Mouse (Mus musculus): ENCODE data around the gene Hagh.

Hagh gene

DNA sequence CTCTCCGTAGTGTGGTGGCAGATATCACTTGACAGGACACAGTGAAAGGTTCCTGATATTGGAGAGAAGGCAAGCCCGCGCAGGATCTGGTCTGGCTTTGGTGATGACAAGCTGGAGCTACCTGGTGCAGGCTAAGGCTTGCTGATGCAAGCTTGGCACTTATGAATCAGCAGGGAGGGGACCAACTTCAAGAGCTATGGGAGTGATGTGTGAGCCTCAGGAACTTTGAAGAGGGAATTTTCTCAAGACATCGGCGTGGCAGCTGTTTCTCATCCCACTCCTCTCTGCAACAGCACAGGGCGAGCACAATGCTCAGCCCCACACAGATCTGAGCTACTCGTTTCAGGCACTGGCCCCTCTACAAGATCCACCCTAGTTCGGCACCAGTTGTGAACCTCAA, at the start of gene Hagh:
Gene Hagh, plus strand, starts transcription at position 302 of the 400 bp plus-strand sequence.
- DNase-seq (ENCODE audit: low spot score in 2 of 2): no peak

DNA sequence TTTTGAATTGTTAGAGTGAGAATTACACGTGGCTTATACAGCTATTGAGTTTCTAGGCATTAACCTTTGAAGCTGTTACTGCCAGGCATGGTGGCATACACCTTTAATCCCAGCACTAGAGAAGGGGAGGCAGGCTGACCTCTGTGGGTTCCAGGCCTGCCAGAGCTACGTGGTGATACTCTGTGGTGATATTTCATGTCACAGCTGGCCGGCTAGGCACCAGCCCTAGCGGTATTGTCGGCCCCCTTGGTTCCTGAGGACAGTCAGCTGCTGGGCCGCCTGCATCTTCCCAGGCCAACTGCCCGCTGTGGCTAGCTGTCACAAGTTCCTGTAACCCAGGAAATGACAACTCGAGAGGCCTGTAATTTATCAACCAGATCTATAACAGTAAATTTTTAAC, 47.8 kb upstream of the Hagh start:
- DNase-seq (ENCODE audit: low spot score in 2 of 2): no peak

DNA sequence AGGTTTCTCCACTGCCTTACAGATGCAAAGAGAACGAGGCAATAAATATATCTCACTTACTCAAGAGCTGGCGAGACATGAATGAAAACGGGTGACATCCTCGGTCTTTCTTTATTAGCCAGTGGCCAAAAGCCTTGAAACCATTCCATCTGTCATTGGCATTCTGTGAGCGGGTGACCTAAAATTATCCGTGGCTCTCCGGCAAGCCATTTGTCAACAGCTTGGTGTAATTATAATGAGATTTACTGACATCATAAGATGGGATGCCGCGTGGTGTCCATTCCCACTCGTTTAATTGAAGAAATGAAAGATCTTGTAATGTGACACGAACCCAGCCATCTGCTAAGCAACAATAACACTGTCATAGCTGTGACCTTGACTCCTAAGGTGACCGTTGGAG, 45.2 kb upstream of the Hagh start:
- no peak for DNase-seq (ENCODE audit: low spot score in 2 of 2)

DNA sequence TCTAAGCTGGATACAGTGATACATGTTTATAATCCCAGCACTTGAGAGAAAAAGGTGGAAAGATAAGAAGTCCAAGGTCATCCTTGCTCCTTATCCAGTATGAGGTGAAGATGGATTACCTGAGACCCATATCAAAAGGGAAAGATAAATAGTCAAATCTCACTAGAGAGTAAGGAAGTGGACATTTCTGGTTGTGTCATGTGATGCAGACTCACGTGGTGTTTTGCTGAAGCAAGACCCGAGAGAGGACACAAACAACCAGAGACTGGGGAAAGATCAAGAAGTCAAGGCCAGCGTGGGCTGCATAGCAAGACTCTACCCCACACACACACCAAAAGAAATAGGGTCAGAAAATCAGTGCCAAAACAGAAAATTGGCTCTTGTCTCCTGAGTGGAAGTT, 43.0 kb upstream of the Hagh start:
- DNase-seq (ENCODE audit: low spot score in 2 of 2): no peak

DNA sequence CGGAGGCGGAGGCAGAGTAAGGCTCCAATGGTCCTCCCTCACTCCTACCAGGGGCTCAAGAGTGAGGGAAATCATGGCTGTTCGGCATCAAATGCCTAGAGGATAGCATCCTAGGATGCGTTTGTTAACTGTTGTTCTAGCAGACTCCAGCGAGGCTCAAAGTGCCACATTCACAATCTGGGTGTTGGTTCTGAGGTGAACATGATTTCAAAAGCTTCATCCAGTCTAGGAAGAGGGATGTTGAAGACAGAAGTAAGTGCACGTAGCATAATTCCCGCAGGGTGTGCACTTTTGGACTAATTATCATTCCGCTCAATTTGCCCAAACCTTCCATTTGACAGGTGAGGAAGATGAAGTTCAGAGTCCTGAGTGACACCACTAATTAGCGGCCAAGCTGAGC, 41.7 kb upstream of the Hagh start:
- DNase-seq (ENCODE audit: low spot score in 2 of 2): no peak

DNA sequence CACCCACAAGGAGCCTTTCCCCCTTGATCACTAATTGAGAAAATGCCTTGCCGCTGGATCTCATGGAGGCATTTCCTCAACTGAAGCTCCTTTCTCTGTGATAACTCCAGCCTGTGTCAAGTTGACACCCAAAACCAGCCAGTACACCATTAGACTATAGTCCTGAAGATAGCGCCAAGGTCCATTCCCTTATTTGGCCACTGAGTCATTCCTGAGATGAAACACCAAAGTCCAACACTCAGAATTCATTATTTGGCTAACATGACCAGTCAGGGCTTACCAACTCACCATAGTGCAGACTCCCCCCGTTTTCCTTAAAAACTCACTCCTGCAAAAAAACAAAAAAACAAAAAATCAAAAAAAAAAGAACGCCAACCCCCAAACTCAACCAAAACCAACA, 40.5 kb upstream of the Hagh start:
- DNase-seq (ENCODE audit: low spot score in 2 of 2): no peak

DNA sequence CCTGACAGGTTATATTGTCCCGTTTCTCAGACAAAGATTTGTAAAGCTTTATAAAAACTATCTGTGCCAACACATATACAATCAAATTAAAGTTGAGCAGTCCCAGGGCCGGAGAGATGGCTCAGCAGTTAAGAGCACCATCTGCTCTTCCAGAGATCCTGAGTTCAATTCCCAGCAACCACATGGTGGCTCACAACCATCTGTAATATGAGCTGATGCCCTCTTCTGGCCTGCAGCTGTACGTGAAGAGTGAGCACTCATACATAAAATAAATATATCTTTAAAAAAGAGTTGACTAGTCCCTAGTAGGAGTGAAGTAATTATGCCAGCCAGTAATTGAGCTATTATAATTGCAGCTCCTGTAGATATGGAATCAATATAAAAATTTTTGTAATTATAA, 39.4 kb upstream of the Hagh start:
- DNase-seq (ENCODE audit: low spot score in 2 of 2): no peak

DNA sequence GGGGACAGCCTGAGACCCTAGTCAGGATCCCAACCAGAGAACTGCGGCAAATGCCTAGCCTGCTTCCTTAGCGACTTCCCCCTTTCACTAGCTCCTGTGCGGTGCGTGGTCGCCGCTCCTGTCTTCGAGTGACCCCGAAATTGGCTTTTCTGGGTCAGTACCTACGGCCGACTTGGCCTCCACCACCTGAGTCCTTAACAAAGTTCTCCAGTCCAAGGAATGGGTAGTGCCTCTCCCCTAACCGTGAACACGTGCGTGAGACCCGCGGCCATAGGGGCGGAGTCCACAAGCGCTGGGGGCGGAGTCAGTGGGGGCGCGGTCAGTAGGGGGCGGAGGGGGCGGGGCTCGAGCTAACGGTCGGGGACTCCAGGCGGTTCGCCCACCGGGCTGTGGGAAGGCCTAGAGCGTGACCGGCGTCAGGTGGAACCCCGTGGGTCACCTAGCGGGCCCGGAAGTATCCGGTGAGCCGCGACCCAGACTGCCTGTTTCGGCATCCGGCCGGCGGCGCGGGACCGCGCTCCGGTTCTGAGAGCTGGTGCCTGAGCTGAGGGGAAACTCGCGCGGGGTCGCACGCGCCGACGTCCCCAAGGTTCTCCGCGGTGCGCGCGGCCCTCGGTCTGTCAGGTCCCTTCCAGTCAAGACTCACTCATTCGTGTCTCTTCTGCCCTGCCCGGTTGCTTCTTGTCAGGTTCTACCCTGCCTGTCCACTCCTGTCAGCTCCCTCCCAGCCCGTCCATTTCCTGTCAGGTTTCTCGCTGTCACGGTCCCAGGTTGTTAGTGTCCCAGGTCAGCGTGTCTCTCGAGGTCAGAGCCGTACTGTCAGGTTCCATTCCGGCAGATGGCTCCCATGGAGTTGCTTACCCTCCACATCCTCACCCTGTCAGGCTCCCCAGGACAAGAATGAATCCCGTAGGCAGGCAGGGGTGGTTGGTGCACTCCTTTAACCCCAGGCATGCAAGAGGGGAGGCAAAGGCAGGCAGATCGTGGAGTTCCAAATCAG, 35.7 kb upstream of the Hagh start, which contains the start of gene Meiob:
Gene Meiob, plus strand, starts transcription at position 338 of the 1,000 bp plus-strand sequence.
- peak; percentile 24 to 41 for DNase-seq (ENCODE audit: low spot score in 2 of 2)

DNA sequence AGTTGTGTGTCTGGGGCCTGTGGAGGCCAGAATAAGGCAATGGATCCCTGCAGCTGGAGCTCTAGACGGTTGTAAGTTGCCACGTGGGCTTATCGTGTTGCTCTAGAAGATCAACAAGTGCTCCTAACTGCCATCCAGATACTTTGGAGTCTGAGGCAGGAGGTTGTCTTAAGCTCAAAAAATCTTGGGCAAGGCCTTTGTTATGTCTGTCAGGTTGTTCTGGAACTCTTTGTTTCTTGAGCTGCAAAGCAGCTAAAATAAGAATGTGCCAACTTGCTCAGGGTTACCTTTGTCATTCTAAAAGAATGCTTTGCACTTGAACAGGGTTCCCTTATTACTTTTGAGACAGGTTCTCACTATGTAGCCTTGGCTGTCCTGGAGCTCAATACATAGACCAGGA, 28.7 kb upstream of the Hagh start:
- DNase-seq (ENCODE audit: low spot score in 2 of 2): no peak

DNA sequence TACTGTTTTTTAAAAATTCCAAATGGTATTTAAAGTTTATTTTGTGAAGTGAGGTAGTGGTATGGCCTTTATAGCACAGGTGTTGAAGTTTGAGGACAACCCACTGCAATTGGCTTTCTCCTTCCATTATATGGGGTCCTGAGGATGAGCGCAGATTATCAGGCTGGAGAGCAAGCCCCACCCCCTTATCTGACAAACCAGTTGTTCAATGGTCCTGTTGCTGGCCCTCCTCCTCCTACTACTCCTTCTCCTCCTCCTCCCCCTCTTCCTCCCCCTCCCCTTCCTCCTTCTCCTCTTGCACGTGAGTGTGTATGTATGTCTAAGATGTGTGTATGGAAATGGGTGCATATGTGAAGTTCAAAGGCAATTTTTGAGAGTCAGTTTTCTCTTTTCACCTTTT, 27.7 kb upstream of the Hagh start:
- no peak for DNase-seq (ENCODE audit: low spot score in 2 of 2)

DNA sequence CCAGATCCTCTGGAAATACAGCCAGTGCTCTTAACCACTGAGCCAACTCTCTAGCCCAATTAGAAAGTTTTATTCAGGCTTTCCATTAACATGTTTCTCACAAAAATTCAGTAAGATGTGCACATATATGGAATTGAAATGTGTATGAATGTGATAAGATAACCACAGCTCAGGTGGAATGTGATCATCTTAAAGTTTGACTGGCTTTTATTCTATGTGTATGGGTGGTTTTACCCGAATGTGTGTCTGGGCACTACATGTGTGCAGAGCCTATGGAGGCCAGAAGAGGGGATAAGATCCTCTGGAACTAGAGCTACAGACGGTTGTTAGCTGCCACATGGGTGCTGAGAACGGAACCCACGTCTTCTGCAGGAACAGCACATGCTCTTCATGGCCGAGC, 24.7 kb upstream of the Hagh start:
- no peak for DNase-seq (ENCODE audit: low spot score in 2 of 2)

DNA sequence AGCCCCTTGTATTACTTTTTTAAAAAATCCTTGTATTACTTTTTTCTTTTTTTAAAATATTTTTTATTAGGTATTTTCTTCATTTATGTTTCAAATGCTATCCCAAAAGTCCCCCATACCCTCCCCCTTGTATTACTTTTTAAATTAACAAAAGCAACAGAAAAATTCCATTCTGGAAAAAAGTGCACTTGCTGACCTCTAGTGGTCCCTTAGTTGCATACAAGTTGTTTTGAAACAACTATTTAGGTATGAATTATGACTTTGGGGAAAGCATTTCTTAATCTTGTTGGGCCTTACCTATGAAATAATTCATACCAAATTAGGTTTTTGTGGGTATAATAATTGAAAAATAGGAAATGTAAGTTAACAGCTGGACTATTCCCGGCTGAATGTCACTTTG, 22.4 kb upstream of the Hagh start:
- DNase-seq (ENCODE audit: low spot score in 2 of 2): no peak

DNA sequence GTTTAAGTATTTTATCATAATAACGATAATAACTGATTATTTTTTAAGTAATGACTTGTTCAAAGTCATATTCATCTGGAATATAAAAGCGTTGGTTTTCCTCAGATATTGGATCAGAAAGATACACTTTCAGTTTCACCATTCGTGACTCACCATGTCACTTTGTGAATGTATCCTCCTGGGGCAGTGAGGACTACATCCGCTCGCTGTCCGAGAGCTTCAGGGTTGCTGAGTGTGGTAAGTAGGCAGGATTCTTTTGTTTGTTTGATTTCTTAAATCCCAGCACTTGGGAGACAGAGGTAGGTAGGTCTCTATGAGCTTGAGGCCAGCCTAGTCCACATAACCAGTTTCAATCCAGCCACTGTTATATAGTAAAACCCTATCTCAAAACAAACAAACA, 21.8 kb upstream of the Hagh start:
- DNase-seq (ENCODE audit: low spot score in 2 of 2): peak; percentile 10 to 17

DNA sequence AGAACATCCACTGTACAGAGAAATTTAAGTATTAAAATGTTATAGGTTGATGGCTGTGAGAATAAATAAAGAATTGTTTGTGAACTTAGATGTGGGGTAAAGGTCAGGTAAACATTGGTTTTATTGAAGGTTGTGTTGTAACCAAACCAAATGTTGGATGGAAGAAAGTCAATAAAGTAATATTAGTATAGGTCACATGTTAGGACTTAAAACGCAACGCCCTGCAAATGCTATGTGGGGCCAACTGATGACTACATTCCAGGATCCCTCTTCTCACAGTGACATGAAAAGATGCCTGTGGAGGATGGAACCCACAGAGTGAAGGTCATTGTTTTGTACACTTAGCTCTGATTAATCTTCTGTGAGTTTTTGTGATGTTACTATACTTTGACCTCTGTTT, 20.5 kb upstream of the Hagh start:
- no peak for DNase-seq (ENCODE audit: low spot score in 2 of 2)

DNA sequence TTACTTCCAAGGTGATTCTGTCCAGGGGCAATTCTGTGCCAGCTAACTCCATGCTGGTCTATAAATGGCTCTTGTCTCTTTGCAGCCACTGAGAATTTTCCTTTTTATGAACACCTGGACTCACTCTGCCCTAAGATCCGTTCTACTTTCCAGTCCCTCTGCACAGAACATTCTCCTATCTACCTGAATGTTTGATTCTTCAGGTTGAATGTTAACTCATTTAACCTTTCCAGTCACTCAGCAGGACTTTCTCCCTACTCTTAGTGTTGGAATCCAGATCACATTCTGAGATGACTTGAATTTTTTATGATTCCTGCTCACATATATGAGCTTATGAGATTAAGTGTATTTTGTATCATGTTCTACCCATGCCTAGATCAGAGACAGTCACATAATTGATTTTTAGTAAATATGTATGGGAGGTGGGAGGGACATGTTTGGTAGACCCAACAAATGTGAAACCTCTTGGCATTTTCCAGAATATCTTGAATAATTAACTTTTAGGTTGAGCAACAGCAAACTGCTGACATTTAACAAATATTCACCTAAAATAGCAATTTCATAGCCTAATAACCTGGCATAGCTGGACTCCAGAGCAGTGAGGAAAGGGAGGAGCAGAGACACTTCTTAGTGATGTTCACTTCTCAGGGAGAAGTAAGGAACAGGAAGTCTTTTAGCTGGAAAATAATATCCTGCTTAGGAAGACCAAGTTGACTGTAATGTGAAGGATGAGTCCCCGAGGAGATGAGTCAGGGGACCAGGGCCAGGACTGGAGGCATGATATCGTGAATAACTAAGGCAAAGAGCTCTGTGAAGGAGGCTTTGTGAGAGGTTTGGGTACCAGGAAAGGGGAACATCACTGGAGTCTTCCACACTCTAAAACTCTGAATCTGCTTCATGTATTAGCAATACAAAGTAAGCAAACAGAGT, 18.3 kb upstream of the Hagh start:
- no peak for DNase-seq (ENCODE audit: low spot score in 2 of 2)

DNA sequence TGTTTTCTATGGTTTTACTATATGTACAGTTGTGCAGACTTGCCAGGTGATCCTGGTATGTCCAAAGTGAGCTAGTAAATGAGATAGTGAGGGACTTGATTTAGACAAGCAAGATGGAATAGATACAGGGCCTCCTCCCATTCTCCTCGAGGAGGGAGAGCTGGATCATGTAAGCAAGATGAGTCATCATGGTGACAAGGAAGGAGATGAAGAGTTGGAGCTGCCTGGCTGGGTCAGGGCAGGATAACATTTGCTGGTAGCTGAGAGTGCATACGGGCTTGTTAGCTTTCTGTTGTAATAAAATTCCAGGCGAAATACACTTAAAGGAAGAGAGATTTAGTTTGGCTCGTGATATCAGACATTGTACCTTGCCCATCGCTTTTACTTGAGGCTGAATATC, 398 bp downstream of the Hagh start:
- DNase-seq (ENCODE audit: low spot score in 2 of 2): no peak

DNA sequence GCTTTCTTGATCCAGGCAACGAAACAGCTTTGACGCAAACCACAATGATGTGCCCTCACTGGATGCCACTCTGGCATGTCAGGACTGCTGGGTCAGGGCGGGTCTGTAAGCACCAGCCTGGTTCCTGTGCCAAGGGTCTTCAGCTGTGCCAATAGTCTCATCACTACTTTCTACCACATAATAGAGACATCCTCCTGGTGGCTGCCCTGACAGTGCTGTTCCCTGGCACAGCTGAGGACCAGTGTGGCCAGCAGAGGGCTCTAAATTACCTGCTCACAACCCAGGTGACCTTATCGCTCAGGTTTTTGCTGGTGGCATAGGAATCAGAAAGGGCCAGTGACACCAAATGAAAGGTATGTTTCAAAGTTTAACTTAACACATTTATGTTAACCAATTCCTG, 1.2 kb downstream of the Hagh start:
- DNase-seq (ENCODE audit: low spot score in 2 of 2): no peak

DNA sequence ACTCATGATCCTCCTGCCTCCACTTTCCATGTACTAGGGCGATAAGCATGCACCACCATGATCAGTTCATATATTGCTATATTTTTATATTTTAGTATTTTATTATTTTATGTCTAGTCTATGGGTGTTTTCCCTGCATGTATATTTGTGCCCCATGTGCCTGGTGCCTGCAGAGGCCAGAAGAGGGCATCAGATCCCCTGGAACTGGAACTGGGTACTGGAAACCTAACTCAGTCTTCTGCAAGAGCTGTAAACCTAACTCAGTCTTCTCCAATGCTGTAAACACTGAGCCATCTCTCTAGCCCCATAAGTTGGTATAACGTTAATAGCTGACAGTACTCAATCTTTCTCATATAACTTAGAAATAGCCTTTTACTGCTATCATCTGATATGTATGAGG, 2.7 kb downstream of the Hagh start:
- no peak for DNase-seq (ENCODE audit: low spot score in 2 of 2)

DNA sequence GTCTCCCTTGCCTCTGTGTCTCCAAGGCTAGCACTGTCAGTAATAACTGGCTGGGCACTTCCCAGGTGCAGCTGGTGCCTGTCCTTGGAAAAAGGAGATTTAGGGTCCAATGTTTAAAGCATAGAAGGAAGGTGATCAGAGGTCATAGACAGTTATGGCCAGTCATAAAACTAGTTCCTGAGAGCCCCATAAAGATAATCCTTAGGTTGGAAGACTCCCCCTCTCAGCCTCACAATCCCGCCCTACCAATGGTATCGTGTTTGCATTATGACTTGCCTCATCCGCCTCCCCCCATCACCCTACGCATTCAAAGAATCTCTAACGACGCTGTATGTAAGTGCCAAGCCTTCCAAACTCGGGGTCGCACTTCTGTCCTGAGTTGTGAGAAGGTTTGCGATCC, 4.6 kb downstream of the Hagh start:
- DNase-seq (ENCODE audit: low spot score in 2 of 2): no peak

DNA sequence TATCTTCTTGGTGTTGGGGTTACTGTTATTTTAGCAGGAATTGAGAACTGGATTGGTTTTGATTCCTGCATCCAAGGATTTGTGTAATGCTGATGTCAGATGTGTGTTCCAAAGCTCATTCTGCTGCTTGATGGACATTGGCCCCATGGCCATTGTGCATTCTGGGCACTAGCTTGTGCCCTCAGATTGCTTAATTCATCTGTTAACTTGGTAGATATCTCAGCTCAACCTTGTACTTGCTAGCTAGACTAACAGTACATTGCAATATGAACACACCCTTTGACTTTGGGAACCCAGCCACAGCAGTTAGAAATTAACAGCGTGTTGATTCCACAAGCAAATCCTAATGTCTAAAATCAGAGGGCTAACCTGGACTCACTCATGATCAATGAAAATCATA, 7.4 kb downstream of the Hagh start:
- DNase-seq (ENCODE audit: low spot score in 2 of 2): no peak

DNA sequence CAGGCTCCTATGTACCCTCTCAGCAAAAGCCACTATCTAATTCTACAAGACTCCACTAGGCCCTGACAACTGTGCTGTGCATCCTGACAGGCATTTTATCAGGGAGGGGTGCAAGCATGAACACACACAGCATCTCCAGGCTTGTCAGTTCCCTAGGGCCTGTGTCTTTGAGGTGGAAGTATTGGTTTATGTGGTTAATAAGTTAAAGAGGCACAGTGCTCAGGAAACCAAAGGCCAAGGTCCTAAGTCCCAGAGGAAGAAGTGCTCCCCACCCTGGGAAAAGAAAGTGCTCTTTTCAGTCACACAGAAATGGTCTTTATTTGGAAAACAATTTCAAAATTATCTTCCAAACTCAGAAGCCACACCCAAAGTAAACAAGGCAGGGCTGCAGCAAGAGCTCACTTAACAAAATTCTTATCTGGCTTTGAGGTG, 8.7 kb downstream of the Hagh start:
- no peak for DNase-seq (ENCODE audit: low spot score in 2 of 2)

DNA sequence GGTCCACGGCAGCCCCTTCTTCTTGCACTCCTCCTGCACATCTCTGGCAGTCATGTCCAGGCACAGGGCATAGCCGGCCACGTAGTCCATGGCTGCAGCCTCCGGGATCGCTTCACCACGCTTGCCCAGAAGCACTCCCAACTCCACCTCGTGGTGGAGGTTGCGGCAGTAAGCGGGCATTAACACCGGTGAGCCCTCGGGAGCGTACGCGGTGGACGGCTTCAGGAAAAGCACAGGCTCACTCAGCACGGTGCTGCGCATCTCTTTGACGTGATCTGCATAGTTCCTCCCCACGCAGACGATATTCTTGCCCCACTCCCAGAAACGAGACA, 9.8 kb downstream of the Hagh start:
- DNase-seq (ENCODE audit: low spot score in 2 of 2): no peak

All from heart, adult 9 months (tissue).